Mouse (Mus musculus): ENCODE data around the gene Dxo.
A peak's percentile ranks its signal among the peaks of the same experiment; 100 is the strongest.

DNA sequence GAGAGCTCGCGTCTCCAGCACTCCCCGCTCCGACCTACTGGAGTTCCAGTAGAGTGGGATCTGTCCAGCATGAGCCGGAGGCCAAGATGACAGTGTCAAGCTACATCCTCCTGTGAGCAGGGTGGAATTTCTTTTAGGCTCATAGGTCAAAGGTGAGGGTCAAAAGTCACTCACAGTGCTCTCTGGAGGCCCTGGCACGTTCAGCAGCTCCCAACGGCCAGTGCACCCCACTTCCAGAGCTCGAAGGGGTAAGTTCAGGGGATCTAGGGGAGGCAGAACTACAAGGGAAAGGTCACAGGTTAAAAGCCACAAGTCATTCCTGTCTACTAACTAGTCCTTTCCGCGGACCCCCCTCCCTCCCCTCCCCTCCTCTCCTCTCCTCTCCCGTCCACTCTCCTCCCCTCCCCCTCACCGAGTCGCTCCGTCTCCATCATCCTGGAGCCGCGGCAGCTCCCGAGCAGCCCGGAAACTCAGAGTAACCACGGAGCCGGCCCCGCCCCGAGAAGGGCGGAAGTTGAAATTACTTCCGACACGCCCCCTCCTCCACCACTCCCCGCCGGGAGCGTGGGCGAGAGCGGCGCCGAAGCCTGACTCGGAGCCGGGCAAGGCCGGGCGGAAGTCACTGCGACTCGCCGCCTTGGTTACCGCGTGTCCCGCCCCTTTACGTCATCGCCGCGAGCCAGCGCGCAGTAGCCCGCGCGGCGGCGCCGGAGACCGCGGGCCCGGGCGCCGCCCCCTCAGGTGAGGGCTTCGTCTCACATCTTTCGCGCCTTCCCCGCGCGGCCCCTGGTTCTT lies 13.1 kb downstream of the Dxo start, which contains the start of the genes Skiv2l and Nelfe:
- peak in 1 of 3 experiments; percentile 26 for TF ChIP-seq MYOD1 (IDR thresholded peaks at IDR 0.05; ENCODE audit: control insufficient read depth in 1 of 3, insufficient read length in 2 of 3, low read depth in 2 of 3)
- TF ChIP-seq POLR2AphosphoS2 (IDR thresholded peaks at IDR 0.05; ENCODE audit: insufficient read length, low read depth): no peak
- TF ChIP-seq TCF12 (IDR thresholded peaks at IDR 0.05; ENCODE audit: insufficient read depth, poor library complexity, severe bottlenecking): no peak
- TF ChIP-seq POLR2A (IDR thresholded peaks at IDR 0.05; ENCODE audit: insufficient read length, low read depth): peak; percentile 58
- TF ChIP-seq MAX (IDR thresholded peaks at IDR 0.05; ENCODE audit: low read depth): no peak
- TF ChIP-seq MYOG (IDR thresholded peaks at IDR 0.05; ENCODE audit: control insufficient read depth in 1 of 3, insufficient read depth in 1 of 3, insufficient read length in 2 of 3, low read depth in 2 of 3): peak in 1 of 3 experiments; percentile 3
